Mouse (Mus musculus): Measurements from ENCODE around the gene Vmn1r130. TPM values are rescaled to one million over a fixed set of nuclear protein-coding genes. Genes with fewer than 3 reads are reported as not detected.
"Not testable (repeated sequence)": the region's sequence is repeated elsewhere in the genome, so short reads cannot be mapped to it uniquely, and the experiment has no call there.

Gene Vmn1r130
- not detected for total RNA-seq (2021)
- long read RNA-seq, experiment 1, result 0 reads
- long read RNA-seq, experiment 2, result 0 reads

DNA sequence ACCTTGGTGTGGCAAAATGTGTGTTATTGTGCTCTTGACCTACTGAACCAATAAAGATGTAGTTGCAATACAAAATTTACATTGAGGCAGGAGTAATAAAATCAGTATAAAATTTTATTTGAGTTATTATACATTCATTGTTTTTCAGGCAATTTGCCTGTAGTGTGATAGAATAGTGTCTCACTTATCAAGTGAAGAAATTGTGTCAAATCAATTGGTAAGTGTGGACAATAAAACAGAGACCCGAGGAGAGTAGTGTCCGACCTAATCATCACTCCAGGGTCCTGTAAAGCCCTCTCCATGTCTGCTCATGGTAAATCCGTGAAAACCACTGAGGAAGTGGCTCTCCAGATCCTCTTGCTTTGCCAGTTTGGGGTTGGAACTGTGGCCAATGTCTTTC, at the start of gene Vmn1r130:
Vmn1r130 (plus strand) TSS at position 301 of the 400 bp plus-strand sequence.
- intact Hi-C loops (cut with DNase I); DNase-seq: not testable (repeated sequence)

DNA sequence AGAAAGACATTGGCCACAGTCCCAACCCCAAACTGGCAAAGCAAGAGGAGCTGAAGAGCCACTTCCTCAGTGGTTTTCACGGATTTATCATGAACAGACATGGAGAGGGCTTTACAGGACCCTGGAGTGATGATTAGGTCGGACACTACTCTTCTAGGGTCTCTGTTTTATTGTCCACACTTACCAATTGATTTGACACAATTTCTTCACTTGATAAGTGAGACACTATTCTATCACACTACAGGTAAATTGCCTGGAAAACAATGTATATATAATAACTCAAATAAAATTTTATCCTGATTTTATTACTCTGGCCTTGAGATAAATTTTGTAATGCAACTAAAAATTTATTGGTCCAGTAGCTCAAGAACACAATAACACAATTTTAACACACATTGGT, 34.4 kb downstream of the Vmn1r130 start, which contains the start of gene Vmn1r131:
Vmn1r131 (minus strand) TSS at position 101 of the 400 bp plus-strand sequence.
- intact Hi-C loops (cut with DNase I); H3K4me3 ChIP-seq; DNase-seq; H3K27ac ChIP-seq: not testable (repeated sequence)

More for the DNA sequence above, at the start of gene Vmn1r130:
- H3K4me3 ChIP-seq, H3K27ac ChIP-seq: not testable (repeated sequence)

Other genes starting within 250 kb of the Vmn1r130 start
- gene Vmn1r125, start 239.6 kb upstream of the Vmn1r130 start, total RNA-seq (2021), result not detected
- gene Vmn1r126, start 210.3 kb upstream of the Vmn1r130 start, total RNA-seq (2021), result not detected
- gene Vmn1r127, start 191.9 kb upstream of the Vmn1r130 start, total RNA-seq (2021), result not detected
- not detected for gene Vmn1r128, start 162.4 kb upstream of the Vmn1r130 start, total RNA-seq (2021)
- not detected for gene Vmn1r129, start 150.5 kb upstream of the Vmn1r130 start, total RNA-seq (2021)
- not detected for gene Gm6882, start 79.0 kb upstream of the Vmn1r130 start, total RNA-seq (2021)
- not detected for gene Vmn1r131, start 34.3 kb downstream of the Vmn1r130 start, total RNA-seq (2021)
- not detected for gene Vmn1r132, start 102.3 kb downstream of the Vmn1r130 start, total RNA-seq (2021)
- gene Gm4175, start 249.7 kb downstream of the Vmn1r130 start, total RNA-seq (2021), result not detected

Measured in gastrocnemius, adult 2 months (tissue).